Mouse (Mus musculus) lung, postnatal 25 days (tissue): ENCODE data around the gene 1700102P08Rik.

ENCODE experiments used
- DNase-seq: peaks from one replicate; pipeline ENCODE4 v3.0.0; 2022; ENCODE audit warnings: low spot score

1700102P08Rik gene

DNA sequence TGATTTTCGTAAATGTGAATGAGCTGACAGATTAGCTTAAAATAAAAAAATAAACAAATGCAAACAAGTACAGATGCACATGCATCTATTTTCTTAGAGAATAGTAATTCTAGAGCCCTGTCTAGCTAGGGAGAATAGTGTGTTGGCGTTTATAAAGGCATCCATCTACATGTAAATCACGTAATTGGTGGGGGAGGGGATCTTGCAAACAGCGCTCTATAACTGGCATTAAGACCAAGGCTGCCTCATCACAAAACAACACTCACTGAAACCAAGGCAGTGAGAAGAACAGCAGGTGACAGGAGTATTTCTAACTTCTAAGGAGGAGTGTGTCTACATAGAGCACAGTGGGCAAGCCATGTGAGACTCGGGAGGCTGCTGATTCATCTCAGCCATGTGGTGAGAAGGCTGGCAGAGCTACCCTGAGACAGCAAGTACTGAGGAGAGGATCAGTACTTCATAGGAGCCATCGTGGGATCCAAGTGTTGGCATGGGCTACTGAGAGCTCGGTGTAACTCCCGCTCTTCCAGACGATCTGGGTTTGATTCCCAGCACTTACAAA is 18.9 kb downstream of the 1700102P08Rik start:
- no peak for DNase-seq

DNA sequence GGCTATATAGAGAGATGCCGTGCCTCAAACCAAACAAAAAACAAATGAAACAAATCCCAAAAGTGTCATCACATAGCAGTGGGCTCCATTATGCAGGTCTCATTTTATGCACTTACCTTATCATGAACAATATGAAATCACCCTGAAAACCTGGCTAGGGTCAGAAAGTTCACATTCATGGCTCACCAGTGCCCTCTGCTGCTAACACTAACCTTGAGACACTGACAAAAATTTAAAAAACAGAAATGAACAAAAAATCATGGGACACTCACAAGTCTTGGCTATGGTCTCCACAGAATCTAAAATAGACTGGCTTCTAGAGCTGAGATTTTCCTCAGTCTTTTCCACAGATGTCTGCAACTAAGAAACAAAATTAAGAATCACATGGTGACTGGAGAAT is 19.6 kb downstream of the 1700102P08Rik start:
- DNase-seq = peak; percentile 21

DNA sequence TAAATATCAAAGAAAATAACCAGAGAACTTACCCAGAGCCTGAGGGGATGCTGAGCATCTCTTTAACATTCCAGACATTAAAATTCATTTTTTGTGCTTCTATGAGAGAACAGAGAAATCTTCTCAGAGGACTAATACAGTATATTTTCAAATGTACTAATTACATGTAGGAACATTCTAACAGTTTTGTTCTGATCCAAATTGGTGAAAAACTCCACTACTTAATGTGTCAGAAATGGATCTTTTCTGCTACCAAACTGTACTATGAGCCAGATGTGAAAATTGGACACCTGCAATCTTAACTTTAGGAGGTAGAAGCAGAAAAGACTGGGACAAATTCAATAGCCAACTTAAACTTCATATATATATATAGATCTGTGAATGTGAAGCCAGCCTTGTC is 35.8 kb downstream of the 1700102P08Rik start, which contains the start of gene Ccdc36:
TSS of gene Ccdc36 (minus strand) at position 101 of the 400 bp plus-strand sequence.
- DNase-seq = no peak

DNA sequence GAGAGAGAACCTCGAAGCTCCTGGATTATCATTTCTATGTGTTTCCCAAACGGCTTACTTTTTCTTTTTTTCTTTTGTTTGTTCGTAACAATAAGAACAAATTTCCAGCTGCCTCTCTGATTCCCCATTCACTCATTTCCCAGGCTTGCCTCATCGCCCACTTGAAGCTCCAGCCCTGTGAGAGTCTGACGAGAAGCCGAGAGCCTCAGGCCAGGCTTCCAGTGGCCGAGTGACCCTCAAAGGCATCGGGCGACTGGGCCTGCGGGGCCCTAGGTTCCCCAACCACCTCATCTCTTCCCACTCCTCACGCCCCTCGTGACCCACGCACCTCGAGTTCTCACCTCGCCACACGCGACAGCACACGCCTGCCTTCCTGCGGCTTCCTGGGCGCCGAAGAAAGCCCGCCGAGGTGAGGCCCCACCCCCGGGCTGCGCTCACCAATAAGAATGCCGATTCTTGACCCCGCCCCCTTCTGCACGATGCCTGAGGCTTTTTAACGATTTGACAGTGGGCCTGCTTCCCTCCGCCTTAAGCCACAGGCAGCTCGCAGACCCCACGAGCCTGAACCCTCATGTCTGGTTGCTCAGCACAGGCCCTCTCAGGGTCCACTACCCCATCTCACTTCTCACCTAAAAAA is 38.9 kb downstream of the 1700102P08Rik start:
- no peak for DNase-seq

DNA sequence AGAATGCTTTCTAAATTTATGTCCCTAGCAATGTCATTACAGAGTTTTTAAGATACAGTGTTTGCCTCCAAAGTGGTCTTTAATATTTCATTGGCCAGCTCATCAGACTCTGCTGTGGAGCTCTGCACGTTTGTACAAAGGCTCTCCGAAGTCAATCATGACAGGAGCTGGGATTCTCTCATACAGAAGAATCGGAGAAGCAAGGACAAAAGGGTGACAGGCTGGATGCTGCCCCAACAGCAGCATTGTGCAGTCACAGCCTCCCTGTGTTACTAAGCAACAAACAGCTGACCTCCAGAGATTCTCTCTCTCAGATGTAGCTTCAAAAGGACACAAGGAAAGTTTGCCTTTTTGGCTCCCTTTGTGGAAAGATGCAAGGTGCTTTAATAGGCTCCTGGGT is 43.6 kb downstream of the 1700102P08Rik start, which contains the start of gene BC048562:
TSS of gene BC048562 (plus strand) at position 301 of the 400 bp plus-strand sequence.
- DNase-seq = no peak

DNA sequence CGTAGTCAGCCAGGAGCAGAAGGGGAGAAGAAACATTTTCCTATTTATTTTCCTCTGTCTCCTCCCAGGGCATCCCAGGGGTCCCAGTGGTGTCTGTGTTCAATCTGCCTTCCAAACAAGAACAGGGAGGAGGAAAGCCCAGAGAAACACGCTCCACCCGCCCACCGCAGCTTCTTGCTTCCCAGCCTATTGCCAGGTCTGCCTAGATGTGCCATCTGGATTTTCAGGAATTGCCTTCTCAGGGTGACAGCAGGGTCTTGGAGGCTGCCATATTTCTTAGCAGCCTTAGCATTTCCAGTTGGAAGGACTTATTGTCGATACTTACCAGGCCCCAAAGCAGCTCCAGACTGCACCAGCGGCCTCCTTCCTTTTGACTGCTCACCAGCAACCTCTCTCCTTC is 46.6 kb downstream of the 1700102P08Rik start:
- DNase-seq = no peak

DNA sequence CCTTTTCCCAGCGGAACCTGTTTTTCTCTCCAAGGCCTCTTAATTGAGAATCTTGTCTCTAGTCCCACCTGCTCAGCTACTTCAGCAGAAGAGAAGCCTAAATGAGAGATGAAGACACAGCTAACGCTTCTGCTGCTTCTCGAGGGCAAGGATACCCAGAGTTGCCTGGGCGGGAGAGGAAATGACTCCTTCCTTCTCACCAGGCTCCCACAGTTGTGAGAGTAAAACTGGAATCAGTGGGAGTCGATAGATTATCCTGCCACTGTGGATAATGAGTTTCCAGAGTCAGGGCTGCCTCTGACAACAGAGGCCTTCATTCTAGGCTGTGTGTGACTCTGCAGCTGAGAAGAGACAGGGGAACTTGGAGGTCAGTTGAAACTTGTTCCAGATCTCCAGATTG is 47.9 kb downstream of the 1700102P08Rik start:
- DNase-seq = no peak

DNA sequence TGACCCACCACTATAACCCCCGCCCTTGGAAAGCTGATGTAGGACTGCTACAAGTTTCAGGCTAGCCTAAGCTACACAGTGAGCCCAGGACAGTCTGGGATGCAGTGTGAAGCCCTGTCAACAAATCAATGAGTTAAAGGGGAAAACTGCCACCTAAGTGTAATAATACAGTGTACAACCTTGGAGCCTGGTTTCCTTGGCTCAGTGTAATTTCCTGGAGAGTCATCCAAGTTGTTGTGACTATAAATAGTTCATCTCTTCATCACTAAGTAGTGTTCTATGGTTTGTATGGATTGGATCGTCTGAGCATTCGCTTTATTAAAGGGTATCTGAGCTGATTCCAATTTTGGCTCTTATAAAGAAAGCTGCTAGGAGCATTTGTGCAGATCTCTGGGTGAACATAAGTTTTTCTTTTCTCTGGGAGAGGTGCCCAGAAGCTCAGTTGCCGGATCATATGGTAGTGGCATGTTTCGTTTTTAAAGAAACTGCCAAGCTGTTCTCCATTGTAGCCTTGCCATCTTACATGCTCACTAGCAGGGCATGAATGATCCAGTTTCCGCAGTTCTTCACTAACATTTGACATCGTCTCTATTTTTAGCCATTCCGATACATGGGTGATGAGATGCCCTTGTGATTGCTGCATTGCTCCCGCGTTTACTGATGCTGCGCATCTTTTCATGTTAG is 48.8 kb downstream of the 1700102P08Rik start:
- no peak for DNase-seq

DNA sequence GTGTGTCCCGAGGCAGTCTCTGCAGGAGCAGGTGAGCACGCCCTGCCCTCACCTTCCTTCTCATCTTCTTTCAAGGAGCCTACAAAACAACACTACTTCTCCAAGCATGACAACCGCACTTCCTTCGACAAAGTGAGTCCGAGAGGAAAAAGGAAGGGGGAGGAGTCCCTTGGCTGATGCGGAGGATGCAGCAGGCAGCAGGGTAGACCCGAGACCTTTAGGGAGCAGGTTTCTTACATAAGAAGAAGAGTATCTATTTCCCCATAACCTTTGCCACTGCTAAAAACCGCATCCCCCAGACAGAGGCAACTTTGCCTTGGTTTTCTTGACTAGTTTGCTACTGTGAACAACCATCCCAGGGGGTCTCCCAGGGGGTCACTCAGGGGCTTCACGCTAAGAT is 52.5 kb downstream of the 1700102P08Rik start:
- DNase-seq = no peak

DNA sequence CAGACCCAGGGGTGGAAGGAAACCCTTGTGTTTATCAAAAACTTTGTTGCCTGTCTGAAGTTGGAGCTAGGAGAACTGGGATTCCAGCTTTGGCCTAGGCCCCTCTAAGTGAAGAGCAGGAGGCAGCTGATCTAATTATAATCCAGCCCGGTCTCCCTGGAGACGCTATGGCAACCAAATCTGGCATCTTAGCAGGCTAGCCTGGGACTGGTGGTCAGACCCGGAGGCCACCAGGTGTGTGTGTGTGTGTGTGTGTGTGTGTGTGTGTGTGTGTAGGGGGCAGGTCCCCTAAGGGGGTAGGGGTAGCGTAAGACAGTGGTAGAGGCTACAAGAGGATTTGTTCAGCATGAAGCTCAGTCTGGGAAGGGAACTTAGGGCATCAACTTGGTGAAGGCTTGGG is 57.3 kb downstream of the 1700102P08Rik start:
- DNase-seq = no peak

DNA sequence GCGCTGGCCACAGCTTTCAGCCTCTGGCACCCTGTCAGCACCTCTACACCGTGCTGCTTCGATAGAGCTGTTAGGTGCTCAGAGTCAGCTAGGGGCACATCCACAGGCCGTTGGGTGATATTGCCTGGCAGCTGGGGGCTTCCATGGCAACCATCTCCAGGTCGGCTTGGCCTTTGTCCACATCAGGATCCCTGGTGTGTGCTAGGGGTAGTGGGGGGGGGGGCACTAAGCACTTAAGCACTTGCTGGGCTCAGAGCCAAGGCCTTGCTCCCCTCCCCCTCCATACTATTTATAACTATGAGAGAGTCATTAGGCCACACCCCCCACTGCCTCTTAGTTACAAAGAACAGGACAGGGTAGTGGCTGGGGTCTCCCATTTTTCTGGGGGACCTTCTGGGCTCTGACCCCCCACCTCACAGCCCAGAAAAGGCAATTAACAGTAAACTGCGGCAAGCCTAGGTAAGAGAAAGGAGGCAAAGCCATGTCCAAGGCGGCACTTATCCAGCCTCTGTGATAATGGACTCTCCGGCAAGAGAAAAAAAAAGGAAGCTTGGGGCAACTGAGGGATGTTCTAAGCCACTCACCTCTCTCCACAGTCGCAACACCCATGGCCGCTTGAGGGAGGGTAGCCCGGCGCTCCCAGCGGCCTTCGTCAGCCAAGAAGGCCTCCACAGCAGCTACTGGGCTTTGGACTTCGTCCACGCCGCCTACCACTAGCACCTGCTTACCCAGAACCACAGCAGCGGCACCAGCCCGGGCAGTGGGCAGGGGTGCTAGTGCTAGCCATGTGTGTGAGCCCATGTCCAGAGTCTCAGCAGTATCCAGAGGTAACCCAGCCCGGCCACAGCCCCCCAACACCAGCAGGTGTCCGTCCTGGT is 57.9 kb downstream of the 1700102P08Rik start:
- DNase-seq = no peak

DNA sequence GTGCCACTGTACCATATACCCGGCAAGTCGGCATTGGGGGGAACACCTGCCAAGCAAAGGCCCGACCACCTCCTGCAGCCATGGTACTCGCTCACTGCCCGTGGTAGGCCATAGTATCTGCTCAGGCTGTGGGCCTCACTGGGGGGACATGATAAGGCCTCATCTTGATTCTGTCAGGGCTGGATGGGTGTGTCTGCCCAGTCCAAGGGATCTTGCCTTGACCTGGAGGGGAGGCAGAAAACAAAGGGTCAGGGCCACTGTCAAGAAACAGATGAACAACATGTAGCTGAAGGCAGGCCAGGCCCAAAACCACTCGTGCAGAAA is 58.5 kb downstream of the 1700102P08Rik start:
- DNase-seq = no peak

DNA sequence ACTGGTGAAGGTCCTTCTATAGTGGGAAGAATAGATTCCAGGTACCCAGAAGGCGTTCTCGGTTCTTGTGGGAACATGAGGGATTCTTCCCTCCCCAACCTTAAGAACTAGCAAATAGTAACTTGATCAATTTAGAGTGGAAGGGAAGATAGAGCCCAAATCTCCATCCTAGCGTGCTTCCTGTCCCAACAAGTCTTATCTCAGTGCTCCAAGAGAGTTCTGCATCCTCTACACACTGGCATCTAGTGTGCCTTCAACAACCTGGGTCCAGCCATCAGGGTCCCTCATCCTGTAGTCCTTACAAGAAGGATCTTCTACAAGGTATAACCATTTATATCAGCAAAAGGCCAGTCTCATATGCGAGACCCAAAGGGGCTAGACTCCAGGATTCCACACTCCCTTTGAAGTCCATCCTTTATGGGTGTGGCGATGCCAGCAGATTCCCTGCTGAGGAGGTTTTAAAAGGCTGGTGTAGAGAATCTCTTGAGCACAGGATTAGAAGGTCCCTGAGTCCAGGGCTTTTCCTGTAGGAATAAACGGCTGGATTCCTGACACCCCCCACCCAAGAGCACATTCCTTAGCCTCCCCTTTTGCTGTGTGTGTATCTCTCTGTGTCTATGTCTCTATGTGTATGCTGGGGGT is 59.0 kb downstream of the 1700102P08Rik start:
- no peak for DNase-seq

DNA sequence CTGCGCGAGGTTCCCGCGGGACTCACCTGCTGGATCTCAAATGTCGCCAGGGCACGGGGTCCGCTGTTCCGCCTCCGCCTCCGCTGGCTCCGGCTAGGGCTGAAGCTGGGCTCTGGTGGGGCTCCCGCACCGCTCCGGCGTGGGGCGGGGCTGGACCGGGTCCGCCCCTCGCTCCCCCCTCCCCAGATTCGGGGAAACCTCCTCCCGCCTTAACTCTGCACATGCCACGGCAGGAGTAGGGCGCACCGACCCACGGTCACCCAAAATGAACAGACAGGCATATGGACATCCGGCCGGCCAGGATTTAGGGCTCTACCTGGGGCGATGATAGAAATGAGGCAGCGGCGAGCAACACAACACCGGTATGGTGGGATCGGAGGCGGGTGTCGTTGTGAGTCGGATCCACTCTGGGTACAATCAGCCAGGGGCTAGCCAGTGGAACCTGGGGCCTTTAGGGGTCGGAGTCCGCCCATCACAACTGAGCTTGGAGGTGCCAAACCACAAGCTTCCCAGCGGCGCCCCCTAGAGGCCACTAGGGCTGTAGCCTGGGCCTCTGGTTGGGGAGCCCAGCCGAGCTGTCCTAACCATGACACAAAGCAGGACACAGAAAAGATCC is 59.8 kb downstream of the 1700102P08Rik start:
- peak; percentile 86 for DNase-seq

DNA sequence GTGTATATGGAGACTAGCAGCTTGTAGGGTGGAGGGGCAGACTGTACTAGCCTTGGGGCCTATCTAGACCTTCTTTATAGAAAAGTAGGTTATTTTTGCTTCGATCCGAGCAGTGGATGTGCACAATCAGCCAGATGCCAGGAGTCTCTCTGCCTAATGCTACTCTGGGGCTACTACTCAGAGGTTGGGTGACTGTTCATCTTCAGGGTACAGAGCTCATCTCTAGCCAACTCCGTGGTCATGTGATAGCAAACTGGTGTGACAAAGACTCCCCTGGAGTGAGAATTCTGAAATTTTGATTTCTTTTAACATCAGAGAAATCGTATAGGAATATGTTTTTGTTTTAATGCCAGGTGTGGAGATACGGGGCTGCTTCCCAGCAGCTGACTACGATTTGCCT is 60.3 kb downstream of the 1700102P08Rik start:
- DNase-seq = no peak

DNA sequence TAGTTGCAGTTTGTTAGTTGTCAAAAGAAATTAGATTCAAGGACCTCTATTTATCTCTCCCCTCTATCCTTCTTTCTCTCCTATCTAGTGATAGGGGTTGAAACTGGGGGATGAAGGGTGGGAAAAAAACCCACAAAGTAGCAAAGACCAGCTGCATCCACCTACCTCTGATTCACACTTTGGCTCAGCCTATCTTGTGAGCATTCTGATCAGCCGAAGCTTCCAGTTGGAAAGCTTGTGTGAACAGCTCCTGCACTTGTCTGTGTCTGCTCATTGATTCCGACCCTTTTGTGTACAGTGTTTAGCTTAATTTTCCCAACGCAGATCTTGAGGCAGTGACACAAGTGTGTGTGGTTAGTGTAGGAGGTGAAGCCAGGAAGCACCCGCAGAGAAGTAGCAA is 60.9 kb downstream of the 1700102P08Rik start:
- DNase-seq = no peak

DNA sequence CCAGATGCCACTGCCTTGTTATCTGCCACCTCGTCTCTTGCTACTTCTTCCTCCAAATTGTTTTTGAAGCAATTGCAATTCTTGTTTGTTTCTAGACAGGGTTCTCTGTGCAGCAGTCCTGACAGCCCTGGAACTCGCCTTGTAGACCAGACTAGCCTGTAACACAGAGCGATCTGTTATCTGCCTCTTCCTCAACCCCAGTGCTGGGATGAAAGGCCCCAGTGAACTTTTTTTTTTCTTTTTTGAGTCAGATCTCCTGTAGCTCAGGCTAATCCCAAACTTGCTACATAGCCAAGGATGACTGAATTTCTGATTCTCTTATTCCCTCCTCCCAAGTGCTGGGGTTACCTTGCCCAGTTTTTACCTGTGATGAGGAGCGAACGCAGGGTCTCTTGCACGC is 61.8 kb downstream of the 1700102P08Rik start:
- no peak for DNase-seq

DNA sequence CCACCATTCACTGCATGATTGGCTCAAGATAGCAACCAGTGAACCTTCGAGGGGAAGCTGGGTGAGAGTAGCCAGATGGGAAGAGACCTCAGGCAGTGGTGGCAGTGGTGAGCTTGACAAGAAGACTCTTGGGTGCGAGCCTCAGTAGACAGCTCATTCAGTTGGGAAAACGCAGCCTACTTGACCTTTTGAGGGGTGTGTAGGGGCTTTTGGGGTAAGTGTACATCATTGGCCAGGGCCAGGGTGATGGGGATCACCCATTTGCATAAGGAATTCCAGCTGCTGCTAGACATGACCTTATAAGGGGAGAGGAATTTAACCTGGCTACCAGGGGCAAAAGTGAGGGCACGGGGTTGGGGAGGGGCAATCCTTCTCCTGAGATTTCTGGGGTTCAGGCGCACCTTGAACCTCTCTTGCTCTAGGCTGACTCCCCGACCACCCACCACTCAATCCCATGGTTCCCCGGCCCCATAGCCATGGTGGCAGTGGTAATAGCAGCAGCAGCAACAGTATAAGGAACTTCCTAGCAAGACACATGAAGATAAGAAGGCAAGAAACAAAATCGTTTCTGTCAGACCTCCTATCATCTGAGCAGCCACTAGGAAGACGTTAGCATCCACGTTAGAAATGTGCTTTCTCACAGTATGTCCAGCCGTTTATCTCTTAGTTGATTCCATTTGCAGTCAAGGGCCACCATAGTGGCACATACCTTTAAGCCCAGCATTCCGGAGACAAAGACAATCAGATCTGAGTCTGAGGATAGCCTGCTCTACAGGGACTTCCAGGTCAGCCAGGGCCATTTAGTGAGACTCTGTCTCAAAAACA is 63.4 kb downstream of the 1700102P08Rik start:
- DNase-seq = no peak

DNA sequence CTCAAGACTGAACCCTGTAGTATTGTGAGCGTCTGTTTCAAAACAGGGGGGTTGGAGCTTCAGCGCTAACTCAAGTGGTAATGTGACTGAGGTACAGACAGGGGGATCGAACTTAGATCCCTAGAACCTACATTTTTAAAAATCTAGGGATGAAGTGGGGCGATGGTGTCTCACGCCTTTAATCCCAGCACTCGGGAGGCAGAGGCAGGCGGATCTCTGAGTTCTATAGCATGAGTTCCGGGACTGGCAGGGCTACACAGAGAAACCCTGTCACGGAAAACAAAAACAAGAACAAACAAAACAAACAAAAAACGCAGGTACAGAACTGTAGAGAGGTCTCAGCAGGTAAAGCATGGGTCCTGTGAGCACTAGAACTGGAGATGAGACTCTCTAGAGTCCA is 64.3 kb downstream of the 1700102P08Rik start:
- no peak for DNase-seq

DNA sequence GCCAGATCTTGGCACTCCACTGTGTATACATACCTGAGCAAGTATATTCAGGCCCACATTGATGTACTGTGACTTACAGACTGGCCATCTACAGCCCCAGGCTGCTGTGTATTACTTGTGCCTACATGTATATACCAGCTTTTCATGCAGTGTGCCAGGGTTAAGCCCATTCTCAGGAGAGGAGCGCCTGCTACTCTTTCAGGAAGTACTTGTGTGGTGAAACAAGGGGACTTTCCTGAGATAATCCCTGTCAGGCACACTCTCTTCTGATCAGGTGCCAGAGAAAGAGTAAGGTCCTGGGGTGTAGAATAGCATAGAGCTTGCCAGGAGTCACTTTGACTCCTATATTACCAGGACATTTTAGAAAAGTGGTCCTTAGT is 67.3 kb downstream of the 1700102P08Rik start:
- DNase-seq = peak; percentile 6
